Mouse (Mus musculus) large intestine, adult 2 months (tissue): ENCODE results near the gene Vstm2l. TPM values are rescaled to one million over a fixed set of nuclear protein-coding genes. Genes with fewer than 3 reads are reported as not detected.

Experiments used
- DNase-seq: peaks from one replicate; pipeline ENCODE4 v3.0.0-alpha.2; 2012; ENCODE audit warnings: low read depth, low spot score
- WGBS: fragments of 180-500 bp; shearing (Covaris S2); methylation state at CpG from one replicate; pipeline ENCODE4 v1.1.7; 2018; 5-methylcytosine and 5-hydroxymethylcytosine counted together
- polyA plus RNA-seq: library from polyadenylated mRNA; depleted of rRNA; stranded (reverse); fragments of >200 nt; gene quantifications from 2 replicates; pipeline ENCODE4 v1.2.3, GENCODE M21; 2012

Vstm2l gene
- polyA plus RNA-seq, 1 experiment, result 1.6 TPM

DNA sequence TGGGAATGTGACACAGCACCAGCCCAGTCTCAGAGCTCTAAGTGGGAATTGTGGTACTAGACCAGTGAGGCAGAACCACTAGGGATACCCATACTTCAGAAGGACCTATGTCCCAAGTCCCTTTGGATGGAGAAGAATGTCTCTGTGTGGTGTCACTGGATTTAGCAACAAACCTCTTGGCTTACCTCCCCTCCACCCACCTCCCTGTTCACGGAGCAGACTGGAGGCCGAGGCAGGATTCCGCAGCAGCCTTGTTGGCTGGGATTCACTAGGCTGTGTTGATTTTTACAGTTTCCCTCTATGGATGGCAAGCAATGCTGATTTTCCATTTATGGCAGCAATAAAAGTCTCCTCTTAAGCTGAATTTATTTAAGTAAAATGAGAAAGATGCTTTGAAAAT lies 12.5 kb downstream of the Vstm2l start:
- WGBS, result 32% methylated on average over 3 of the region's 3 CpGs
- no peak for DNase-seq

DNA sequence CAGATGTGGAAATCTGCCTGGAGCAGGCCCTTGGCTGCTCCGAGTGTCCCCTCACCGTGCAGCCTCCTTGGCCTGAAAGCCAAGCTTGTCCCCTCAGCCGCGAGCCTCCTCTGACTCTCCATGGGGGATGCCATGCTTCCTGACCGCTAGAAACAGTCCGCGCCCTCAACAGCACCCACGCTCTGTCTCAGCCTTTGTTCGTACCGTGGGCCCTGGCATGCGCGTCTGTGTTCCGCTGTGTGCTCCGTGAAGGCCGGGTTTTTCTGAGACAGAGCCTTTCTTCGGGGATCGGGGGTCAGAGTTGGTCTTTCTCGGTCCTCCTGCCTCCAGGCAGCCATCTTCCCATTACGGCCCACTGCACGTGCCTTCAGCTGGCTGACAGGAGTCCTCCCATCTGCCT lies 12.9 kb downstream of the Vstm2l start:
- 62% methylated on average over 20 of the region's 20 CpGs for WGBS
- no peak for DNase-seq

DNA sequence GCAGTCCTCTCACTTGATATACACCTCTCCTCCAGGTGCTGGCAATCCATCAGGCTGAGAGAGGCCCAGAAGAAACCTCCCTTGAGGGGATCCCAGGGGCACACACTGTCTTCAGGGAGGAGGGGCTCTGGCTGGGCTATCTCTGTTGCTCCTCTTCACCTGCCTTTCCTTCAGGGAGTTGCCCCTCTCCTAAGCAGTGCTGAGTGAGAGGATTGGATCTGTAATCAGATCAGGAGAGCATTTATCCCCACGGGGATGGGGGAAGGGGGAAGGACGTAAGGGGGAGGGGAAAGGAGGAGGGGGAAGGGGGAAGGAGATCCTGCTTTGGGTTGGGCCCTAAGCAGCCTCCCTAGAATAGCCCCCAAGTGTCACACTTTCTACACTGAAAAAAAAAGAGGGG lies 13.4 kb downstream of the Vstm2l start:
- WGBS, result 35% methylated on average over 2 of the region's 2 CpGs

DNA sequence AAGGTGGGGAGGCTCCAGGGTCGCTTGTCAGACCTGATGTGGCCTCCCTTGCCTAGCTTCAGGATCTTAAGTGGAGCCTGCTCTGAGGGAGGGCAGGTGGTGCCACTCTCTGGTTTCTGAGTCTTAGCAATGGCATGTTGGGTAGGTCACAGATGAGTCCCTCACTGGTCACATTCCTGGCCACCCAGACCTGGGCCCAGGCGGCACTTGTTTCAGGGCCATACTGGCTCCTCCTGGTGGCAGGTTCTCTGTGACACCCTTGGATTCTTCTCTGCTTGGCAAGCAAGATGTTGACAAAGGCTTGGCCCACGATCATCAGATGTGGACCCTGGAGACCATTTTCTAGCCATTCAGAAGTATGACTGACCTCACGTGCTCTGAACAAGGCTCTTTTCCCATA lies 18.2 kb downstream of the Vstm2l start:
- DNase-seq, result no peak
- WGBS, result 70% methylated on average over 4 of the region's 4 CpGs

More for the DNA sequence above, 13.4 kb downstream of the Vstm2l start:
- DNase-seq, result no peak

DNA sequence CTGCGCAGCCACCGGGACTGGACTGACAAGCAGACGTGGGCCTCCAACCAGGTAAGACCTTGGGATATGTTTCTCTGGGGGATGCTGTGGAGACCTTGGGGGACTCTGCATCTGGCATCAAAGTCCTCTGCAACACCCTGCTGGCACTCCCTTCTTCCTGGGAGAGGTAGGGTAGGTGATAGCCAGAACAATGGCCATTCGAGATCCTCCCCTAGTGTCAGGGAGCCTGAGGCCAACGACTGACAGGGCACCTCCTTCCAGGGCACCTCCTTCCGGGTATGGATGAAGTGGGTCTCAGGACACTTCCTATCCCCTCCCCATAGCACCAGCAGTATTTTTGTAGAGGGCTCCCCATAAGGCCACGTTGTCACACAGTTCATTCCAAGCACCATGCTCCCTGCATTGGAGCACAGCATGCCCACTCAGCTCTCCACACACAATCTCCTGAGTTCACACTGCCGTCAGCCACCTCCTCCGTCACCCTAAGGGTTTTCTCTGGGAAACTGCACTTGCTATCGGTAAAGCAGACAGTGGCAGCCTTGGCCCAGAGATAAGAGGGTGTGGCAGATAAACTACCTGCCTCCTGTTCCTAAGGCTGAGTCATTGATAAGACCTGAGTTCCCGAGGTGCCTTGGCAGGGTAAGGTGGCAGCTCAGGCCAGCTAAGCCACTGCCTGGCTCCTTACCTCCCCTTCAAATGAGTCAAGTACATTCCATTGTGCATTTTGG lies 21.2 kb downstream of the Vstm2l start:
- 37% methylated on average over 11 of the region's 11 CpGs for WGBS
- peak; percentile 45 for DNase-seq

DNA sequence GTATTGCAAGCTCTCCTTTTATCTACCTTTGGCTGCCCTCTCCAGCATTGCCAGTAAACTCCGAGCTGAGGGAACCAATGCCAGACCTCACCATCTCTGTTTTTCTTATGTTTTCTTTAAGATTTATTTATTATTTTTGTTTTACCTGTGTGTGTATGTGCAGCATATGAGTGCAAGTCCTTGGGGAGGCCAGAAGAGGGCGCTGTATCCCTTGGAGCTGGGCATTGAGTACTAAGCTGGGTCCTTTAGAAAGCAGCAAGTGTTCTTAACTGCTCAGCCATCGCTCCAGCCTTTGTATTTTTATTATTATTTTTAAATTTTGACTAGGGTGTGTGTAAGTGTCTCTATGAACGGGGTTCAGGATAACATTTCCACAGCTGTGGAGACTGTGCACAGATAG lies 22.2 kb downstream of the Vstm2l start:
- DNase-seq, result no peak
- 78% methylated on average over 4 of the region's 4 CpGs for WGBS

DNA sequence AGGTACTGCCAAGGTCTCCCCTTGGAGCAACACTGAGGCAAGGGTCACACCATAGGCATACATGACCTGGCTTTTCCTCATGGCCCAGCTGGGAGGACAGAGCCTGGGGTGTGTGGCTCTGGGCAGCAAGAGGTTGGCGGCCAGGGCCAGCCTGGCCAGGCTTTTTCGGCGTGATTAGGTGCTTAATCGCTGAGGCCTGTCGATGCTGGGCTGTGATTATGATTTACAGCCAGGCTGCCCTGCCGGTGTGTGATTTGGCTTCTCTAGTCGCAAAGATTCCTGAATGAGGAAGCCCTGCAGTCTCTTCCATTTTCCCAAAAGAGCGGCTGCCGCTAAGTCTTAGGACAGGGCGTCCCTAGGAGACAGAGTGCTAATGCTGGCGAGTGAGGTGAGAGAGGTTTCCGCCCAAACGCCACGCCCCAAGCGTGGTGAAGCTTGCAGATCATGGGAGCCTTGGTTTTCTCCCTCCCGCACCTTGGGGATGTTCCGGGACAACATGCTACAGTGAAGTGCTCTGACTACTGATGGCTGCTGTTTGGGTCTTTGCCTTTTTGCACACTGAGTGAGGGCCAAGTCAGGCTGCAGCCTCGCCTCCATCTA lies 26.2 kb downstream of the Vstm2l start:
- 13% methylated on average over 18 of the region's 18 CpGs for WGBS
- DNase-seq, result no peak

DNA sequence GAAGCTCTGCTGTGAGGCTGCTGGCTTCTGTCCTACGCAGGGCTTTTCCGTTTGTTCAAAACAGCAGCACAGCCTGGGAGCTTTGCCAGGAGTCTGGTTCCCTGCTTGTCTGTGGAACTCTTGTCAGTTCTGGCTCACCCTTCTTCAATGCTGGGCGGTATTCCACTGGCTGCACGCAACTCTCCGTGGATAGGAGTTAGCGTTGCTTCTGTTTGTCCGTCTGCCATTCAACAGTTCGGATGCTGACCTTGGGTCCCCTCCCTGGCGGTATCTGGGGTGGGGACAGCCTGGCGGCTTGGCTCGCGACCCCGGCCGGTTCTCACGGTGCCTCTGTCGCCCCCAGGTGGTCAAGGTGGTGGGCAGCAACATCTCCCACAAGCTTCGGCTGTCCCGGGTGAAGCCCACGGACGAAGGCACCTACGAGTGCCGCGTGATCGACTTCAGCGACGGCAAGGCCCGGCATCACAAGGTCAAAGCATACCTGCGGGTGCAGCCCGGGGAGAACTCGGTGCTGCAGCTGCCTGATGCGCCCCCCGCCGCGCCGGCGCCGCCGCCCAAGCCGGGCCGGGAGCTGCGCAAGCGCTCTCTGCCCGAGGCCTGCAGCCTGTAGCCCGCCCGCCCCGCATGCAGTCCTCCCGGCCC lies 29.2 kb downstream of the Vstm2l start:
- no peak for DNase-seq
- 2% methylated on average over 47 of the region's 47 CpGs for WGBS

DNA sequence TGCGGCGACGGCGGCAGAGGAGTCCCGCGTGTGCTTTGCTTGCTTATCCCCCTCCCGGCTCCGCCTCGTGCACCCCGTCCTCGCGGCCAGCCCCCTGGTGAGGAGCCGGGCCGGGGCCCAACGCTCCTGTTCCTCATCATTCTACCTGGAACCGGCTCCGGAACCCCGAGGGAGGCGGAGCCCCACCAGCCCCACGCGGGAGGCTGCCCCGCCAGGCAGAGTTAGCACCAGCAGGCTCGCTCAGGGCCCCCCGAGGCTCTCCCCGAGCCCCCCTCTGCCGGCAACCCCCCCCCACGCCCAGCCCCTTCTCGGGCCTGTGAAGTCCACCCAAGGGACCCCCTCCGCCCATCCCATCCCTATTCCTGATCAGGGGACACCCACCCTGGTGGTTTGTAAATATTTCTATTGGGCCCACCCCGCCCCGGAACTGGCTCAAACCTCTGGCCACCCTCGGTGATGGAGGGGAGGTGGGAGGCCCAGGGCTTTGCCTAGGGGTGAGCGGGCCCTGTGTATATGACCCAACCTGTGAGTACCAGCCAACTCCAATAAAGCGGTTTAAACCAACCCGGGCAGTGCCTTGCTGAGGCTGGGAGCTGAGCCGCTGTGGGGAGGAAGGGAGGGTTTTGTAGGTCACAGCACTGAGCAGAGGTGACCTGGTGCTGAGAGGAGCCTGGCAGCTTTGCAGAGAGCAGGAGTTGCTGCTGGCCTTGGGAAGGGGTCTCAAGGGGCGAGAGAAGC lies 29.9 kb downstream of the Vstm2l start:
- DNase-seq, result no peak
- 13% methylated on average over 37 of the region's 37 CpGs for WGBS

DNA sequence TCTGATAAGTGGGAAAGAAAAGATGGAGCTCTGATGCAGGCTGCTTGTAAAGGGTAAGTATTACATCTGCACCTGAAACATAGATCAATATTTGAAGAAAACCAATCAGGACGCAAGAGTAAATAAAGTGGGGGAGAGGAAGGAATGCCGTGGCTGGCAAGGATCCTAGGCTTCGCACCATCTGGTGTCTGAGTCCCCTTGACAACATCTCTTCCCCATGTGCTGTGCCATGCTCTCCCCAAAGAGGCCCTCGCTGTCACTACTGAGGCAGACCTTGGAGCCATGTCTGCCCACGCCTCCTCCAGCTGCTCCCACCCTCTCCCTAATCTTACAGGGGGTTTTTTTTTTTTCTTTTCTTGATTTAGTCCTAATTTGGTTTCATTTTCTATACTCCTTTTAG lies 39.5 kb downstream of the Vstm2l start:
- WGBS, result 53% methylated on average over 5 of the region's 5 CpGs
- DNase-seq, result no peak

DNA sequence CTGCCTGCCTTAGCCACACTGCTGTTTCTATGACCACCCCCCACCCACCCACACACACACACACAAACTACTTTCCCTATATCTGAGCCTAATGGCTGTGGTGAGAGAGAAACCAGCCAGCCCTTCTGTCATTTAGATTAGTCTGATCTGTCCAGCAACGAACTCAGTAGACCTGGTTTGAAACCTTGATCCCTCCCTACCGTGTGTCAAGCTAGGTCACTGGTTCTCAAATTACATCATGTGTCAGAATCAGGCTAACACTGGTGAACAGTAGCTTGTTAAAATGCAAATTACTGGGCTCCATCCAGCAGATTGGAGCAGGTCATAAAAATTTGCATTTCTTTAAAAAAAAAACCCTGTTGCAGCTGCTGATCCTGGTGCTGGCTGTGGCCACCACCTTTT lies 43.3 kb downstream of the Vstm2l start:
- 7% methylated on average over 2 of the region's 2 CpGs for WGBS
- DNase-seq, result no peak

DNA sequence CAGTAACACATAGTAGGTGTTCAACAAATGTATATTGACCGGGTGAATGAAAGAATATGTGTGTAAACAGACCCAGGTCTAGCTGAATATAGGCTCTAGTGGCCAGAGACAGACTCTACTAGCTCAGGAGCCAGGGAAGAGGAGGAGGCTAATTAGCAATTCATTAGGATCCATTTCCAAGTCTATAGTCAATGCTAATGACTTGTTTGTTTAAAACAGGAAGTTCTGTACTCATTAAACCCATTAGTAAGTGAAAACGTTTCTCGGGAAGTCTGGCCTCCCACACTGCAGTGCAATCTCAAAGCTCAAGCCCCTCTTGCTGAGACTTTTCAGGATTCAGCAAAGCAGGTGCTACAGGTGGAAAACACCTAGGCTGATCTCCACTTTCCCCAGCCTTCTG lies 53.4 kb downstream of the Vstm2l start:
- DNase-seq, result no peak
- WGBS, result 9% methylated on average over 3 of the region's 3 CpGs

DNA sequence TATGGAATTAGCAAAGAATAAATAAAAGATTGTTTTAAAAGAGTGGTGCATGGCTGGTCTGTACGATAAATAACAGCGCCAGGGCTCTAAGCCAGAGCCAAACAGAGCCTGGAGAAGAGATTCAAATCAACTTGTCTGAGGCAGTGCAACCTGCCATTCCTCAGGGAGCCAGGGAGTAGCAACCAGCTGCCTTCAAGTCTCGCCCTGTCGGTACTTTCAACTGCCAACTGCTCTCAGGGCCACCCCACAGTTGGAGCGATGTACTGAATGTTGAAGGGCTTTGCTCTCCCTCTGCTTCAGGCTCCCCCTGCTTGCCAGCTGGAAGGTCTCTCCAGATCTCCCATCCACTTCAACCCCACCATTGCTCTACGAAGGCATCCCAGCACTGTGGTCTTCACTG lies 55.7 kb downstream of the Vstm2l start:
- DNase-seq, result no peak
- 60% methylated on average over 6 of the region's 6 CpGs for WGBS

DNA sequence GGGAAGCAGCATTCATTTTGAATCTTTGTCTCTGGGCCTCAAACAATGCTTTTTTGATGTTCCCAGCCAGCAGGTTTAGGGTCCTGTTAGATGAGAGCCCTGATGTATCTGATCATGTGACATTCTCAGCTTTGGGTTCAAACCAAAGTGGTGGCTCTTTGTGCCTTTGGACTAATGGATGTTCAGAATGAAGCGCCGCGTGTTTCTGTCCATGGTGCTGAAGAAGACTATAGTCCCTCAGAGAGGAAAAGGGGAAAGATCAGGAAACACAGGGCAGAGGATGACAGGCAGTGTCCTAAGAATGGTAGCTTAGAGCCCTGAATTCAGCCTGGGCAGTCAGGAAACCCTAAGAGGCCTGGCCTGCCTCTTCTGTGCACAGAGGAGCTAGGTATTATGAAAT lies 56.2 kb downstream of the Vstm2l start:
- WGBS, result 5% methylated on average over 3 of the region's 3 CpGs
- DNase-seq, result no peak

DNA sequence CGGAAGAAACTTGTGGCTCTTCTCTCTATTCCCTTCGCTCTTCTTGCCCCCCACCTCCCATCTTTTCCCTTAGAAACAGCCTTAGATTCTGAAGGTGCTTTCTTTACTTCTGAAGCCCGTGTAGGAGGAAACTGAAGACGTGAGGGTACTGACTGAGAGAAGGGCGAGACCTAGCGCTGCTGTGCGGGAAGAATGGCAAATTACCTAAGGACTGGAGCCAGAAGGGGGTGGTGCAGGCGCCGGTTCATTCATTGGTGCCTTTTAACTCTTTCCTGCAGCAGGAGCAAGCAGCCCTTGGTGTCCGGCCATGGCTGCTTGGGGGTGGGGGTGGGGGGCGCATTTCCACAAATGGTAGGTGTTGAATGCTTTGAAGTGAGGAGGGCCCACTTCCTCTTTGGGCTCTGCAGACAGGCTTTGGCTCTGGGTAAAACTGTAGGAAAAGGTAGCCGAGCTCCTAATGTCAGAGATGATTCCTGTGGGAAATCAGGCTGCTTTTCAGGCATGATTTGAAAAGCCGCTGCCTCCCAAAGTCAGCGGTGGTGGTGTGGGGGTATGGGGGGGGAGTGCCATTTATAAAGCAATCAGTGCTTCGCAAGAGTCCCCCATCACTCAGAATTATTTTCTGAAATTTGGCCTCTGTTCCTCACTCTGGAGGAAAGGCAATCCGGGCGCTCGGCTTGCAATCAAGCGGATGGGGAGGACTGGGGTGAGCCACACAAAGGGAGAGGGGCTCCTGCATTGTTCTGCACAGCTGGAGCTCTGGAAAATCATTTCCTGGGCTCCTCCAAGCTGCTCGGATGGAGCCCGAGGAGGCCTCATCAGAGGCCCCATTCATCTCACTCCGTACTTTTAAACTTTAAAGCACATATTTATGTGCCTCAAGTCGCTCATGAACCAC lies 60.4 kb downstream of the Vstm2l start:
- no peak for DNase-seq
- WGBS, result 9% methylated on average over 23 of the region's 23 CpGs

DNA sequence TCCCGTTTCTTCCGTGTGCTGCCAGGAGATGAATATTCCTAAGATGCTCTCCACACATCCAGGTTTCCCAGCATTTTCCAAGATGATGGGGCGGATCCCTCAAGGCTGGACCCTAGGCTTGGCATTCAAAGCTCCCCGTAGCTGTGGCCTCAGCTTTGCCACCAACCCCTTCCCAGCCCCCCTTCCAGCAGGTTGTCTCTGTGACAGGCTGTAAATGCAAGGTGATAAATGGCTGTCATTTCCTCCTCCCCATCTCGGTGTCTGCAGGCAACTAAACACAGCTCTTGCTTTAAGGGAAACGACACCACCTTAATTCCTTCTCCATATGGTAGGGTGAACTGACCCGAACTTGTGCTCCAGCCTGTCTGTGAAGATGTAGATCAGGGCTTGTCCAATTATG lies 61.1 kb downstream of the Vstm2l start:
- 8% methylated on average over 7 of the region's 7 CpGs for WGBS

DNA sequence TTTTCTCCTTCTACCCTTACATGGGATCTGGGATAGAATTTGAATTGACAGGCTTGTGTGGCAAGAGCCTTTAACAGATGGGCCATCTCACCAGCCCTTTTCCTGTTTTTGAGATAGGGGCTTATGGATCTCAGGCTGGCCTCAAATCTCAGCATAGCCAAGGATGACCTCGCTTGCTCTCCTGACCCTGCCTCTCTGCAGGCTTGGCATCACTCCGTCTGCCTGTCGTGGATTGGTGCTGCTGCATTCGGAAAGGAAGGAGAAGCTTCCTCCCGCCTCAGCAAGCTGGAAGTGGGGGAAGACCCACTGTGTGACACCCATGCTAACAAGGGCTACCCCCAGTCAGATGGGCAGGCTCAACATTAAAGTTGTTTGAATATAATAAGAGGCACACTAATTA lies 64.8 kb downstream of the Vstm2l start:
- WGBS, result 67% methylated on average over 5 of the region's 5 CpGs
- DNase-seq, result no peak

More for the DNA sequence above, 61.1 kb downstream of the Vstm2l start:
- DNase-seq, result no peak

DNA sequence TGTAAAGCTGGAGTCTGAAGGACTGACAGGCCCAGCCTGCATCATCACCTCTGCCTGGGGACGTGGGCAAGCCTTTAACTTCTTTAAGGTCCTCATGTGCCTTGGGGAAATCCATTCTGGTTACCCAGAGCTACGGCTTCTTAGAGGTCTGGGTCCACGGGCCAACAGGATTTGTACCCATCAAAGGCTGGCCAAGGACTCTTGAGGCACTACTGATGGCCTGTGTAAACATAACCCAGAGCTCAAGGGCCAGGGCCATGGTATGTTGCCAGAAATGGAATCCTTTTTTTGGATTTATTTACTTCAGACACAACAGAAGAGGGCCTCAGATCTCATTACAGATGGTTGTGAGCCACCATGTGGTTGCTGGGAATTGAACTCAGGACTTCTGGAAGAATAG lies 68.3 kb downstream of the Vstm2l start:
- WGBS, result 88% methylated on average over 3 of the region's 3 CpGs
- DNase-seq, result no peak

DNA sequence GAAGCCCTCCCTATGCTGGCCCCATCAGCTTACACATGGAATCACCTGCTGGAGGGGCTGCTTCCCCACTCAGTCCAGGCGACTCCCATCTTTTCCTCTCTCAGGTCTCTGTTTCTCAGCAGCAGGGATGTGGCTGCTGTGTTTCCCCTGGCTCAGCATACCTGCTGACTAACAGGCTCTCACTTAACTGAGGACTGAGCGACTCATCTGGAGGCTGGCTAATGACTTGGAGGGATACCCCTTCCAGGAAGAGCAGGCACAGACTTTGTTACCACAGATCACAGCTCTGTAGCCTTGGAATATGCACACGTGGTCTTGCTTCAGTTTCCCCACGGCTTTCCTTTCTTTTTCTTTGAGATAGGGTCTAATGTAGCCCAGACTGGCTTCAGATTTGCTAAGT lies 68.8 kb downstream of the Vstm2l start:
- DNase-seq, result no peak
- 84% methylated on average over 4 of the region's 4 CpGs for WGBS

DNA sequence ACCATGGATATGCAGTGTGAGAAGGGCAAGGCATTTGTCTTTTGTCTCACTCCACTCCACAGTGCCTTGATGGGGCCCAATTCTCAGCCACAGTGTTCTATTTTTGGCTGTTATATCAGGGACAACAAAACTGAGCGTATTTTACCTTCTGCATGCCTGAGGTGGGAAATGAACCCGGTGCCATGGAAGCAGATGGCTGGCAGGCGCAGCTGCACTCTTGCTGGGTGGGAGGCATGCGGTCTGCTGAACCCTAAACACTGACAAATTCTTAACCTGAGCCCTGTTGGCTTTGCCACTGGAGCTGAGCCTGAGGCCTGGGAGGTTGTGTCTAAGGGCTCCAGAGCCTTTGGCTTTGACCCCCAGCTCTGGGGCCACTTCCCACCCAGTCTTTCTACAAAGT lies 71.2 kb downstream of the Vstm2l start:
- no peak for DNase-seq
- WGBS, result 97% methylated on average over 4 of the region's 4 CpGs
